Mouse (Mus musculus): ENCODE results near the gene Dmrta1.

DNA sequence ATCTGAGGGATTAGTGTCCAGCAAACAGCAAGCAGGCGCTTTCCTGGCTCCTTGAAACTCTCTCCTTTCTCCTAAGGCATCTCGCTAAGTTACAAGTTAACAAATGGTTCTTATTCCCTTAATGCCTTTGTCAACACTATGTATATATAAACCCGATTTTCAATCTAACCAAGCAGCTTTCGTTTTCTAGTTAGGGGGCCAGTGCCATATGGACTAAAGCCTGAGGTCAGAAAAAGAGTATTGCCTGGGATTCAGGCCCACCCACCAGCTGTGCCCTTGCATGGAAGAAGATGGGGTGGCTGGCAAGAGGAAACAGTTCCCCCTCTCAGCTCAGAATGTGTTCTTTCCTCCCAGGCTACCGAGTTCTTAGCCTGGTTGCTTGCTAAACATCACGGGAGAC, 40.6 kb upstream of the Dmrta1 start:
- TF ChIP-seq CTCF (IDR thresholded peaks at IDR 0.05; ENCODE audit: extremely low read depth, insufficient read length, insufficient replicate concordance, low read depth, low read length) (no peak), POLR2A (IDR thresholded peaks at IDR 0.05; ENCODE audit: low read depth, low read length) (no peak)
